Mouse (Mus musculus) ES-Bruce4 (cell line): ENCODE results near the gene Srsf4. TPM values are rescaled to one million over a fixed set of nuclear protein-coding genes. Genes with fewer than 3 reads are reported as not detected.

Experiments used
- H3K27ac ChIP-seq: 2 replicates; pipeline ENCODE4 v1.5.1; 2012; ENCODE audit warnings: low read length, inconsistent platforms; ENCODE audit not compliant: insufficient read depth
- H3K27me3 ChIP-seq: 2 replicates; pipeline ENCODE4 v1.6.1; 2012; ENCODE audit warnings: mild to moderate bottlenecking, low read length, inconsistent platforms; ENCODE audit not compliant: control insufficient read depth, poor library complexity, insufficient read depth, severe bottlenecking
- H3K36me3 ChIP-seq: 2 replicates; pipeline ENCODE4 v1.6.1; 2012; ENCODE audit warnings: inconsistent platforms, mild to moderate bottlenecking, low read length, moderate library complexity; ENCODE audit not compliant: control insufficient read depth, poor library complexity, insufficient read depth, severe bottlenecking
- H3K4me1 ChIP-seq: one replicate; pipeline ENCODE4 v1.8.1; 2011; ENCODE audit warnings: low read length; ENCODE audit not compliant: control insufficient read depth, insufficient read depth
- H3K4me3 ChIP-seq: 2 replicates; pipeline ENCODE4 v1.5.1; 2011; ENCODE audit warnings: low read depth, mild to moderate bottlenecking, low read length
- H3K9ac ChIP-seq: 2 replicates; pipeline ENCODE4 v1.6.1; 2012; ENCODE audit warnings: low read depth, mild to moderate bottlenecking, inconsistent platforms; ENCODE audit not compliant: poor library complexity, severe bottlenecking
- H3K9me3 ChIP-seq: replicated peaks from 2 replicates; pipeline ENCODE4 v1.6.1; 2012; ENCODE audit warnings: mild to moderate bottlenecking, low read length, inconsistent platforms; ENCODE audit not compliant: control insufficient read depth, poor library complexity, insufficient read depth, severe bottlenecking
- CTCF ChIP-seq: IDR thresholded peaks from one replicate; pipeline ENCODE4 v1.8.1; 2011; ENCODE audit warnings: low read depth, low read length
- EP300 ChIP-seq: IDR thresholded peaks from 2 replicates; pipeline ENCODE4 v1.6.1; 2011; ENCODE audit warnings: low read depth, low read length; ENCODE audit not compliant: insufficient read depth
- POLR2A ChIP-seq: IDR thresholded peaks from one replicate; pipeline ENCODE4 v1.8.1; 2011; ENCODE audit warnings: low read length; ENCODE audit not compliant: insufficient read depth
- polyA plus RNA-seq: library from polyadenylated mRNA; stranded (reverse); fragments of >200 nt; gene quantifications from 2 replicates; pipeline ENCODE4 v1.2.4, GENCODE M21; 2011; ENCODE audit warnings: low read depth; ENCODE audit not compliant: missing spikeins, insufficient read depth, insufficient read length

Gene Srsf4
- polyA plus RNA-seq, 1 experiment: 74.5 TPM

GRCm38 (mm10) chr4:131929146-131929545 lies 55.7 kb downstream of the Srsf4 start:
- Histone ChIP-seq H3K9ac (no peak overlapping the region), H3K27ac (no peak overlapping the region), H3K4me1 (no peaks in the 10 kb centered on the region), H3K27me3 (no peaks in the 10 kb centered on the region), H3K9me3 (no peaks in the 10 kb centered on the region), H3K36me3 (no peaks in the 10 kb centered on the region), H3K4me3 (no peak overlapping the region)
- TF ChIP-seq EP300 (no peak), CTCF (no peak), POLR2A (no peak)

- Histone ChIP-seq H3K27me3 (no peaks in the 10 kb centered on the region), H3K27ac (no peak overlapping the region), H3K9ac (no peak overlapping the region), H3K4me3 (no peak overlapping the region), H3K9me3 (no peaks in the 10 kb centered on the region), H3K36me3 (no peaks in the 10 kb centered on the region), H3K4me1 (peaks cover 3% of the 10 kb centered on the region)
- TF ChIP-seq POLR2A: no peak
- TF ChIP-seq CTCF: no peak
- TF ChIP-seq EP300: no peak
These were observed 66.0 kb downstream of the Srsf4 start for GRCm38 (mm10) chr4:131939459-131939858.

- H3K4me1 ChIP-seq: peaks cover 3% of the 10 kb centered on the region
- no peak overlapping the region for H3K27ac ChIP-seq
- no peak for TF ChIP-seq POLR2A
- no peak for TF ChIP-seq CTCF
- TF ChIP-seq EP300: no peak
- no peaks in the 10 kb centered on the region for H3K36me3 ChIP-seq
- H3K27me3 ChIP-seq: no peaks in the 10 kb centered on the region
- H3K4me3 ChIP-seq: no peak overlapping the region
- no peaks in the 10 kb centered on the region for H3K9me3 ChIP-seq
- no peak overlapping the region for H3K9ac ChIP-seq
These were observed 67.4 kb downstream of the Srsf4 start for GRCm38 (mm10) chr4:131940846-131941245.

- H3K36me3 ChIP-seq: no peaks in the 10 kb centered on the region
- H3K27ac ChIP-seq: no peak overlapping the region
- H3K4me3 ChIP-seq: no peak overlapping the region
- no peak for TF ChIP-seq CTCF
- TF ChIP-seq EP300: no peak
- TF ChIP-seq POLR2A: no peak
- no peaks in the 10 kb centered on the region for H3K4me1 ChIP-seq
- no peaks in the 10 kb centered on the region for H3K9me3 ChIP-seq
- H3K9ac ChIP-seq: no peak overlapping the region
- no peaks in the 10 kb centered on the region for H3K27me3 ChIP-seq
These were observed 74.4 kb downstream of the Srsf4 start for GRCm38 (mm10) chr4:131947848-131948247.

GRCm38 (mm10) chr4:131949903-131950302 lies 76.5 kb downstream of the Srsf4 start:
- TF ChIP-seq POLR2A (no peak), CTCF (no peak), EP300 (no peak)
- H3K9ac ChIP-seq: no peak overlapping the region
- no peaks in the 10 kb centered on the region; the same call in 1 of the 2 replicates for H3K36me3 ChIP-seq
- no peak overlapping the region for H3K4me3 ChIP-seq
- H3K27me3 ChIP-seq: no peaks in the 10 kb centered on the region
- H3K27ac ChIP-seq: no peak overlapping the region
- no peaks in the 10 kb centered on the region for H3K4me1 ChIP-seq
- no peaks in the 10 kb centered on the region for H3K9me3 ChIP-seq

GRCm38 (mm10) chr4:131950657-131951056 lies 77.2 kb downstream of the Srsf4 start:
- TF ChIP-seq POLR2A (no peak), EP300 (no peak), CTCF (no peak)
- Histone ChIP-seq H3K9me3 (no peaks in the 10 kb centered on the region), H3K9ac (no peak overlapping the region), H3K36me3 (no peaks in the 10 kb centered on the region; the same call in 1 of the 2 replicates), H3K4me1 (no peaks in the 10 kb centered on the region), H3K4me3 (no peak overlapping the region), H3K27me3 (no peaks in the 10 kb centered on the region), H3K27ac (no peak overlapping the region)

Other genes with a start within 250 kb of the Srsf4 start
- 12.1 and 12.8 TPM in 2 replicates for gene Ptpru, start 35.3 kb upstream of the Srsf4 start, polyA plus RNA-seq
- gene Mecr, start 30.1 kb upstream of the Srsf4 start, polyA plus RNA-seq: 15.6 and 17.9 TPM in 2 replicates
- not detected in 2 replicates for gene Tmem200b, start 48.2 kb downstream of the Srsf4 start, polyA plus RNA-seq
- not detected in 2 replicates for gene Gm10300, start 201.1 kb downstream of the Srsf4 start, polyA plus RNA-seq
- 61.8 and 68.8 TPM in 2 replicates for gene Epb41, start 201.7 kb downstream of the Srsf4 start, polyA plus RNA-seq